Mouse (Mus musculus) heart, adult 2 months (tissue): ENCODE data around the gene Ehmt2. TPM values are rescaled to one million over a fixed set of nuclear protein-coding genes. Genes with fewer than 3 reads are reported as not detected.
"Not testable (repeated sequence)": the region's sequence is repeated elsewhere in the genome, so short reads cannot be mapped to it uniquely, and the experiment has no call there.

Experiments used
- DNase-seq, 2 experiments: peaks; one replicate each; pipeline ENCODE4 v3.0.0; 2021
- H3K27ac ChIP-seq: fragments of 200-600 bp; 2 replicates; pipeline ENCODE4 v1.8.1; 2022
- H3K27me3 ChIP-seq: fragments of 200-500 bp; 2 replicates; pipeline ENCODE4 v1.6.1; 2012; ENCODE audit warnings: mild to moderate bottlenecking, low read length, inconsistent platforms, mixed read lengths; ENCODE audit not compliant: control insufficient read depth, insufficient read depth
- H3K36me3 ChIP-seq: fragments of 200-500 bp; 2 replicates; pipeline ENCODE4 v1.6.1; 2012; ENCODE audit warnings: low read length, inconsistent platforms; ENCODE audit not compliant: control insufficient read depth, insufficient read depth
- H3K4me1 ChIP-seq: fragments of 200-500 bp; 2 replicates; pipeline ENCODE4 v1.6.1; 2011; ENCODE audit warnings: low read length; ENCODE audit not compliant: control insufficient read depth, insufficient read depth
- H3K4me3 ChIP-seq: fragments of 200-600 bp; 2 replicates; pipeline ENCODE4 v1.8.1; 2022
- H3K79me2 ChIP-seq: fragments of 200-500 bp; replicated peaks from 2 replicates; pipeline ENCODE4 v1.6.1; 2012; ENCODE audit warnings: mild to moderate bottlenecking, inconsistent platforms, low read length, moderate library complexity, mixed read lengths; ENCODE audit not compliant: control insufficient read depth, insufficient read depth
- H3K9ac ChIP-seq: fragments of 200-500 bp; 2 replicates; pipeline ENCODE4 v1.6.1; 2012; ENCODE audit warnings: low read depth, mild to moderate bottlenecking, control low read depth, inconsistent platforms, low read length, mixed read lengths
- CTCF ChIP-seq: fragments of 200-600 bp; IDR thresholded peaks from 2 replicates; pipeline ENCODE4 v1.8.1; 2022; ENCODE audit warnings: antibody characterized with exemption, mild to moderate bottlenecking, moderate library complexity
- EP300 ChIP-seq: fragments of 200-500 bp; IDR thresholded peaks from 2 replicates; pipeline ENCODE4 v1.6.1; 2011; ENCODE audit warnings: low read depth, low read length, control low read depth; ENCODE audit not compliant: insufficient read depth
- POLR2A ChIP-seq: fragments of 200-500 bp; IDR thresholded peaks from 2 replicates; pipeline ENCODE4 v1.6.1; 2011; ENCODE audit warnings: mild to moderate bottlenecking, low read depth, low read length, control low read depth; ENCODE audit not compliant: insufficient read depth
- WGBS: fragments of 180-500 bp; shearing (Covaris S2); methylation state at CpG from one replicate; pipeline ENCODE4 v1.1.7; 2018; 5-methylcytosine and 5-hydroxymethylcytosine counted together
- intact Hi-C: fragments of 180-260 bp; cut with DNase I; formaldehyde crosslinking; loops from one replicate; pipeline ENCODE4 v1.15.1; 2025
- polyA plus RNA-seq: library from polyadenylated mRNA; depleted of rRNA; stranded (reverse); fragments of >200 nt; gene quantifications from 2 replicates; pipeline ENCODE4 v1.2.3, GENCODE M21; 2012
- total RNA-seq, 2 experiments: library from RNA; stranded (reverse); gene quantifications; 2 replicates each; pipeline ENCODE4 v1.2.3; 2021

Ehmt2 gene
- total and polyA plus RNA-seq, 3 experiments, result 38.0 to 64.0 (median 42.6) TPM

DNA sequence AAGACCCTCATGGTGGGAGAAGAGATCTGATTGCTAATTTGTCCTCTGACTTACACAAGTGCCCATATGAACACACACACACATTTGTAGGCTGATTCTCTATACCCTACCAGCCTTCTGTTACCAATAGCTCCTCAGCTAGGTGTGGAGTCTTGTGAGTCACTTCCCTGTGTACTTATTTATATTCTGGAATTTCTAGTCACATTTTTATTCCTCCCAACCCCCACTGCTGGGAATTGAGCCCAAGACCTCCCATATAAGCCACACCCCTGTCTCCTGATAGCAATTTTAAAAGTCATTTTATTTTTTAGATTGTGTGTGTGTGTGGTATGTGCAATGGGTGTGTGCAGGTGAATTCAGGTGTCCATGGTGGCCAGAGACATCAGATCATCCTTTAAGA is 46.1 kb downstream of the Ehmt2 start:
- Histone ChIP-seq H3K27ac (no peak overlapping the region), H3K4me1 (peaks cover 3% of the 10 kb centered on the region; the same call in 1 of the 2 replicates), H3K36me3 (no peaks in the 10 kb centered on the region; the same call in 1 of the 2 replicates), H3K4me3 (no peak overlapping the region), H3K27me3 (no peaks in the 10 kb centered on the region), H3K9ac (no peak overlapping the region), H3K79me2 (no peaks in the 10 kb centered on the region)
- TF ChIP-seq EP300 (no peak), POLR2A (no peak), CTCF (no peak)
- DNase-seq, result no peak
- intact Hi-C loops, result no loop called here

DNA sequence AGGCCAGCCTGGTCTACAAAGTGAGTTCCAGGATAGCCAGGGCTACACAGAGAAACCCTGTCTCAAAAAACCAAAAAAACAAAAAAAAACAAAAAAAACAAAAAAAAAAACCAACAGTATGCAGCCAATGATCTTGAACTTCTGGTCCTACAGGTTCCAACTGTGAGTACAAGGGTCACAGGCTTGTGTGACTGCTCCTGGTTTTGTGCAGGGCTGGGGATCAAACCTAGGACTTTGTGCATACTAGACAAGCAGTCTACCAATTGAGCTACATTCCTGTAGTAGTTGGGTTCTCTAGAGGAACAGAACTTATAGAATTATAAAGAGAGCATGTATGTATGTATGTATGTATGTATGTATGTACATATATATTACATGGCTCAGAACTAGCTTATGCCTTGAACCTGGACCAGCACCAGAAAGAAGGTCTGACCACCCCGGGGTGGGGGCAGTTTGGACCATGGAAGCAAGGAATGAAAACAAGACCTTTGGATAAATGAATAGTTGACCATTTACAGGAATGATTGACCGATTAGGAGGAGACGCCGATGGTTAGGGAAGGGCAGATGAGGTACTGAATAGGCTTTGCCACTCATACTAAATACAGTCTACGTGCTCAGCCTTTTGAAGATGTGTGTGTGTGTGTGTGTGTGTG is 48.3 kb downstream of the Ehmt2 start:
- H3K4me3 ChIP-seq, result no peak overlapping the region
- no peak for DNase-seq
- WGBS, result 88% methylated on average over 5 of the region's 5 CpGs
- TF ChIP-seq POLR2A (no peak), CTCF (no peak), EP300 (no peak)
- no peak overlapping the region for H3K27ac ChIP-seq
- no peaks in the 10 kb centered on the region for H3K27me3 ChIP-seq
- H3K36me3 ChIP-seq, result no peaks in the 10 kb centered on the region
- no peaks in the 10 kb centered on the region for H3K79me2 ChIP-seq
- no peak overlapping the region for H3K9ac ChIP-seq
- no peaks in the 10 kb centered on the region for H3K4me1 ChIP-seq
- intact Hi-C loops, result no loop called here

DNA sequence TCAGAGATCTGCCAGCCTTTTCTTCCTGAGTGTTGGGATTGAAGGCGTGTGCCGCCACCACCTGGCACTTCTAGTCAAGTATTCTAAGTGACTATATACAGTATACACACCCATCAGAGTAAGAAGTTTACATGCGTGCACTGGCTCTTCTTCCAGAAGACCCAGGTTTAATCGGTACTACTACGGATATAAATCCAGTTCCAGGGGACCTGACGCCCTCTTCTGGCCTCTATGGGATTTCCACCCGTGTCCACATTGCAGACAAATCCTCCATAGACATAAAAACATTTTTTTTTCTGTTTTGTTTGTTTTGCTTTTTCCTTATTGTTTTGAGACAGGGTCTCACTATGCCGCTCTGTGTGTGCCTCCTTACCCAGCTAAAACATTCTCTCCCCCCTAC is 49.3 kb downstream of the Ehmt2 start:
- H3K9ac ChIP-seq, result no peak overlapping the region
- WGBS, result 20% methylated on average over 8 of the region's 8 CpGs
- intact Hi-C loops, result no loop called here

DNA sequence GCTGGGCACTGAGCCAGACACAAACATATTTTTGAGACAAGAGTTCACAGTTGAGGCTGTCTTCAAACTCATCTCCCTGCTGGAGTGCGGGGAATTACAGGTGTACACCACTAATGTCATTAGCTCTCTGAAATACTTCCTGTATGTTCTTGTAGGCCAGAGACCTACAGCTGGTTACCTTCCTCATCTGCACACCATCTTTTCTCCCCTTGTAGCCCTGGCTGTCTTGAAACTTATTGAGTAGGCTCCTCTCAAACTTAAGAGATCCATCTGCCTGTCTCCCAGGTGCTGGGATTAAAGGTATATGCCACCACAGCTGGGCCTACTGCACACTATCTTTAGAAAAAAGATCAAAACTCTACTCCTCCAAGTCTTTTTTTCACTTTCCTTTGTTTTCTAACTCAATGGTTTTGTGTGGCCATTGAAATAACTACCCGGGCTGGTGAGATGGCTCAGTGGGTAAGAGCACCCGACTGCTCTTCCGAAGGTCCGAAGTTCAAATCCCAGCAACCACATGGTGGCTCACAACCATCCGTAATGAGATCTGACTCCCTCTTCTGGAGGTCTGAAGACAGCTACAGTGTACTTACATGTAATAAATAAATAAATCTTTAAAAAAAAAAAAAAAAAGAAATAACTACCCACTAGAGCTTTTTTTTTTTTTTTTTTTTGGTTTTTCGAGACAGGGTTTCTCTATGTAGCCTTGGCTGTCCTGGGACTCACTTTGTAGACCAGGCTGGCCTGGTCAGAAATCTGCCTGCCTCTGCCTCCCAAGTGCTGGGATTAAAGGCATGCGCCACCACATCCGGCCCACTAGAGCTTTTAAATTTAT is 50.7 kb downstream of the Ehmt2 start:
- H3K36me3 ChIP-seq, H3K9ac ChIP-seq, H3K4me1 ChIP-seq, DNase-seq, H3K27me3 ChIP-seq, intact Hi-C loops, H3K4me3 ChIP-seq, H3K79me2 ChIP-seq, H3K27ac ChIP-seq: not testable (repeated sequence)
- 67% methylated on average over 9 of the region's 9 CpGs for WGBS

More for the DNA sequence above, 49.3 kb downstream of the Ehmt2 start:
- DNase-seq, result no peak
- H3K27ac ChIP-seq, result no peak overlapping the region
- no peak for TF ChIP-seq POLR2A
- TF ChIP-seq EP300, result no peak
- peak; percentile 69 for TF ChIP-seq CTCF
- no peaks in the 10 kb centered on the region; the same call in 1 of the 2 replicates for H3K4me1 ChIP-seq
- no peaks in the 10 kb centered on the region for H3K36me3 ChIP-seq
- no peak overlapping the region for H3K4me3 ChIP-seq
- H3K27me3 ChIP-seq, result no peaks in the 10 kb centered on the region
- no peaks in the 10 kb centered on the region for H3K79me2 ChIP-seq

DNA sequence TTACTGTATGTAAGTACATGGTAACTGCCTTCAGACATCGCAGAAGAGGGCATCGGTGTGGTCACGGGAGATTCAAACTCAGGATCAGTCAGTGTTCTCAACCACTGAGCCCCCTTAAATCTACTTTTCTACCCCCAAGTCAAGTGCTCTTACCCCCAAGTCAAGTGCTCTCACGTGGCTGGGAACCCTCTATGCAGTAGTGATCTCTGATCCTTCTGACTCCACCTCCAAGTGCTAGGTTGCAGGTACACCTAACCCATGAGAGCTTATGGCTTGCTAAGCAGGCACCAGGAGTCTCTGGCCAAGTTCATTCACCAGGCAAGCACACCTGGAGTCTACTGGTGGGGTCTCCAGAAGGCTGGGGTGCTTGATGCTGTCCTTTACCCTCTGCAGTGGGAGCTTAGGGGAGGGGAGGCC is 51.3 kb downstream of the Ehmt2 start:
- no peak for DNase-seq
- 55% methylated on average over 4 of the region's 4 CpGs for whole genome bisulfite sequencing
- no peak for TF ChIP-seq CTCF
- TF ChIP-seq EP300, result no peak
- no peak for TF ChIP-seq POLR2A
- Histone ChIP-seq H3K27ac (no peak overlapping the region), H3K9ac (no peak overlapping the region), H3K79me2 (no peaks in the 10 kb centered on the region), H3K27me3 (no peaks in the 10 kb centered on the region), H3K4me3 (no peak overlapping the region), H3K4me1 (no peaks in the 10 kb centered on the region; the same call in 1 of the 2 replicates), H3K36me3 (no peaks in the 10 kb centered on the region)
- intact Hi-C loops, result no loop called here
